Mouse (Mus musculus): ENCODE data around the gene Aga. TPM values are rescaled to one million over a fixed set of nuclear protein-coding genes. Genes with fewer than 3 reads are reported as not detected.
"Not testable (repeated sequence)": the region's sequence is repeated elsewhere in the genome, so short reads cannot be mapped to it uniquely, and the experiment has no call there.

The Aga gene
- polyA plus RNA-seq (2014; fragmentation: Nextera tagmentation; extraction: Ambion mirVana): 32.7 and 36.3 TPM in 2 replicates

DNA sequence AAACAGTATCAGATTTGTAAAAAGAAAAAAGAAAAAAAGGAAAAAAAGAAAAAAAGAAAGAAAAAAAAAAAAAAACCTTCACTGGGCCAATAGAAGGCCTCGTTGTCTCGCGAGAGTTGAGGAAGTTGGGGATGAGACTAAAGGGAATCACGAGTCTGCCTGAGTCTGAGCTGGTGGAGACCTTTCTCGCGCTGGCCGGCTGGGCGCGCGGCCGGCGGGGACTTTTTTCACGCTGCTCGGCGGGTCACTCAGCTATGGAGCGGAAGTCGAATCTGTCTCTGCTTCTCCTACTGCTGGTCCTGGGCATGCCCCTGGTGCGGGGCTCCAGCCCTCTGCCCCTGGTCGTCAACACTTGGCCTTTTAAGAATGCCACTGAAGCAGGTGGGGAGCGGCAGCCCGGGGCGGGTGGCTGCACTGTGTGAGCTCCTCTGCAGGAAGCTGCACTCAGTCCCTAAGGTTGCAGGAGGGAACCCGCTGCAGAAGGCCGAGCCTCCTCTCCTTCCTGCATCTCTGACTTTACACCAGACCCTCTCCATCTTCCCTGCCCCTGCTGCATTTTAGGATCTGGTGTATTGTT lies at the start of gene Aga:
Gene Aga (plus strand): TSS at position 177 of the 577 bp plus-strand sequence.
- peak within 1 kb of the TSS; percentile 82 for H3K9ac ChIP-seq (ENCODE audit: low read depth, low read length)
- WGBS (ENCODE audit: insufficient replicate concordance): 2% methylated on average over 24 of the region's 24 CpGs
- no peaks in the 10 kb centered on the region for H3K4me1 ChIP-seq (ENCODE audit: control insufficient read depth, insufficient read depth, low read length)
- peak; percentile 99 for ATAC-seq (replicated peaks; ENCODE audit: insufficient number of reproducible peaks, low FRiP score, low TSS enrichment)
- H3K9me3 ChIP-seq (replicated peaks; ENCODE audit: control insufficient read depth, low read length): no peaks in the 10 kb centered on the region
- peak within 1 kb of the TSS; percentile 51 for H3K4me3 ChIP-seq (ENCODE audit: low read depth, low read length)
- H3K4me2 ChIP-seq: peak within 1 kb of the TSS; percentile 72
- H3K27ac ChIP-seq (ENCODE audit: low read depth, low read length): peak within 1 kb of the TSS; percentile 74
- no peaks in the 10 kb centered on the region for H3K27me3 ChIP-seq (ENCODE audit: control insufficient read depth, insufficient read depth, low read length)
- peaks cover 3% of the 10 kb centered on the region; the same call in 1 of the 2 replicates for H3K36me3 ChIP-seq (ENCODE audit: control insufficient read depth, insufficient read depth, low read length)

DNA sequence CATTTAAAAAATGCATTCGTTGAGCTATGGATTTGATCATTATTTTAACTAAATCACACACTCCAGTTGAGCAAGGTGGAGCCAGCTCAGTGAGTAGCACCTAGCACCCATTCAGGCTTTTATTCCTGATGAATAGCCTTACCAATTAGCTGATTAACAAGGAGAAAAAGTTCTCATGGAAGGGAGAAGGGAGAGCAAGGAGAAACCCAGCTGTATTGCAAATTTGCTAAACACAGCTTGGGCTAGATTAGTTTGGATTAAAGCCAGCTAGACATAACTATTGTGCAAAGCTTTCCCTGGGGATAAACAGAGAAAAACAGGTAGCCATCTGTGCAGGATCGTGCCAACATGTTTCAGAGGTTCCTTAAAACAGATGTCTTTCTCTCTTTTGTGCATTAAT lies 22.5 kb upstream of the Aga start:
- WGBS (ENCODE audit: insufficient replicate concordance): 53% methylated on average over 2 of the region's 2 CpGs
- Histone ChIP-seq H3K4me2 (no peak overlapping the region), H3K36me3 (ENCODE audit: control insufficient read depth, insufficient read depth, low read length) (no peaks in the 10 kb centered on the region), H3K27me3 (ENCODE audit: control insufficient read depth, insufficient read depth, low read length) (no peaks in the 10 kb centered on the region), H3K27ac (ENCODE audit: low read depth, low read length) (no peak overlapping the region), H3K4me3 (ENCODE audit: low read depth, low read length) (no peak overlapping the region), H3K9ac (ENCODE audit: low read depth, low read length) (no peak overlapping the region), H3K4me1 (ENCODE audit: control insufficient read depth, insufficient read depth, low read length) (no peaks in the 10 kb centered on the region), H3K9me3 (replicated peaks; ENCODE audit: control insufficient read depth, low read length) (no peaks in the 10 kb centered on the region)
- ATAC-seq (replicated peaks; ENCODE audit: insufficient number of reproducible peaks, low FRiP score, low TSS enrichment): no peak

DNA sequence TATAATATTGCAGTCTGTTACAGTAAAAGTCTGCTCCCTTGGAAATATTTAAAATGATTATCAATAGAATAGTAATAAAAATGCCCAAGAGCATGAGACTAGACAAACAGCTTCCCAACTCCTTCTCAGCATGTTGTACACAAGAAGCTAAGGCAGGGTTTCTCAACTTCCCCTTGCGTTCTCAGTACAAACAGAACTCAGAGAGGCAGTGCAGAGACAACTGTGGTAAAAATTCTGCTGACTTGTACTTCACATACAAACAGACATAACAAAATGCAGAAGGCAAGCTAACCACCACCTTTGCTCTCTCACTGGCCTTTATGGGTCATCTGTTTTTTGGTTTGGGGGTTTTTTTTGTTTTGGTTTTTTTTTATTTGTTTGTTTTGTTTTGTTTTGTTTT lies 15.3 kb upstream of the Aga start:
- 70% methylated on average over 1 of the region's 1 CpGs for WGBS (ENCODE audit: insufficient replicate concordance)
- H3K27me3 ChIP-seq (ENCODE audit: control insufficient read depth, insufficient read depth, low read length): no peaks in the 10 kb centered on the region
- no peaks in the 10 kb centered on the region for H3K36me3 ChIP-seq (ENCODE audit: control insufficient read depth, insufficient read depth, low read length)
- H3K4me3 ChIP-seq (ENCODE audit: low read depth, low read length): no peak overlapping the region
- H3K27ac ChIP-seq (ENCODE audit: low read depth, low read length): no peak overlapping the region
- no peaks in the 10 kb centered on the region for H3K9me3 ChIP-seq (replicated peaks; ENCODE audit: control insufficient read depth, low read length)
- H3K9ac ChIP-seq (ENCODE audit: low read depth, low read length): no peak overlapping the region
- H3K4me1 ChIP-seq (ENCODE audit: control insufficient read depth, insufficient read depth, low read length): no peaks in the 10 kb centered on the region
- no peak for ATAC-seq (replicated peaks; ENCODE audit: insufficient number of reproducible peaks, low FRiP score, low TSS enrichment)
- H3K4me2 ChIP-seq: no peak overlapping the region

GRCm38 (mm10) chr8:53496885-53497326 lies 14.6 kb upstream of the Aga start:
- Histone ChIP-seq H3K9ac (ENCODE audit: low read depth, low read length) (no peak overlapping the region), H3K36me3 (ENCODE audit: control insufficient read depth, insufficient read depth, low read length) (no peaks in the 10 kb centered on the region), H3K27me3 (ENCODE audit: control insufficient read depth, insufficient read depth, low read length) (no peaks in the 10 kb centered on the region), H3K9me3 (replicated peaks; ENCODE audit: control insufficient read depth, low read length) (no peaks in the 10 kb centered on the region), H3K4me2 (no peak overlapping the region), H3K4me1 (ENCODE audit: control insufficient read depth, insufficient read depth, low read length) (no peaks in the 10 kb centered on the region), H3K27ac (ENCODE audit: low read depth, low read length) (no peak overlapping the region), H3K4me3 (ENCODE audit: low read depth, low read length) (no peak overlapping the region)
- WGBS (ENCODE audit: insufficient replicate concordance): 69% methylated on average over 3 of the region's 3 CpGs
- ATAC-seq (replicated peaks; ENCODE audit: insufficient number of reproducible peaks, low FRiP score, low TSS enrichment): no peak

GRCm38 (mm10) chr8:53538049-53538448 lies 26.5 kb downstream of the Aga start:
- H3K27me3 ChIP-seq (ENCODE audit: control insufficient read depth, insufficient read depth, low read length); ATAC-seq (replicated peaks; ENCODE audit: insufficient number of reproducible peaks, low FRiP score, low TSS enrichment); H3K27ac ChIP-seq (ENCODE audit: low read depth, low read length); H3K36me3 ChIP-seq (ENCODE audit: control insufficient read depth, insufficient read depth, low read length); H3K4me2 ChIP-seq; H3K9ac ChIP-seq (ENCODE audit: low read depth, low read length); H3K4me3 ChIP-seq (ENCODE audit: low read depth, low read length); H3K9me3 ChIP-seq (replicated peaks; ENCODE audit: control insufficient read depth, low read length); H3K4me1 ChIP-seq (ENCODE audit: control insufficient read depth, insufficient read depth, low read length): not testable (repeated sequence)
- WGBS (ENCODE audit: insufficient replicate concordance): 68% methylated on average over 3 of the region's 3 CpGs

- Histone ChIP-seq H3K4me1 (ENCODE audit: control insufficient read depth, insufficient read depth, low read length) (no peaks in the 10 kb centered on the region), H3K4me2 (no peak overlapping the region), H3K9me3 (replicated peaks; ENCODE audit: control insufficient read depth, low read length) (no peaks in the 10 kb centered on the region), H3K27me3 (ENCODE audit: control insufficient read depth, insufficient read depth, low read length) (no peaks in the 10 kb centered on the region), H3K9ac (ENCODE audit: low read depth, low read length) (no peak overlapping the region), H3K36me3 (ENCODE audit: control insufficient read depth, insufficient read depth, low read length) (no peaks in the 10 kb centered on the region), H3K4me3 (ENCODE audit: low read depth, low read length) (no peak overlapping the region), H3K27ac (ENCODE audit: low read depth, low read length) (no peak overlapping the region)
- 72% methylated on average over 2 of the region's 2 CpGs for WGBS (ENCODE audit: insufficient replicate concordance)
- no peak for ATAC-seq (replicated peaks; ENCODE audit: insufficient number of reproducible peaks, low FRiP score, low TSS enrichment)
These were observed 28.1 kb downstream of the Aga start for GRCm38 (mm10) chr8:53539585-53539984.

GRCm38 (mm10) chr8:53562441-53563040 lies 51.0 kb downstream of the Aga start:
- no peaks in the 10 kb centered on the region for H3K27me3 ChIP-seq (ENCODE audit: control insufficient read depth, insufficient read depth, low read length)
- H3K9me3 ChIP-seq (replicated peaks; ENCODE audit: control insufficient read depth, low read length): no peaks in the 10 kb centered on the region
- no peak overlapping the region for H3K4me2 ChIP-seq
- 81% methylated on average over 10 of the region's 10 CpGs for WGBS (ENCODE audit: insufficient replicate concordance)
- H3K36me3 ChIP-seq (ENCODE audit: control insufficient read depth, insufficient read depth, low read length): no peaks in the 10 kb centered on the region
- no peak overlapping the region for H3K4me3 ChIP-seq (ENCODE audit: low read depth, low read length)
- H3K27ac ChIP-seq (ENCODE audit: low read depth, low read length): no peak overlapping the region
- ATAC-seq (replicated peaks; ENCODE audit: insufficient number of reproducible peaks, low FRiP score, low TSS enrichment): no peak
- no peak overlapping the region for H3K9ac ChIP-seq (ENCODE audit: low read depth, low read length)
- no peaks in the 10 kb centered on the region for H3K4me1 ChIP-seq (ENCODE audit: control insufficient read depth, insufficient read depth, low read length)

GRCm38 (mm10) chr8:53566223-53566622 lies 54.7 kb downstream of the Aga start:
- 83% methylated on average over 6 of the region's 6 CpGs for WGBS (ENCODE audit: insufficient replicate concordance)
- H3K27ac ChIP-seq (ENCODE audit: low read depth, low read length): no peak overlapping the region
- no peak overlapping the region for H3K9ac ChIP-seq (ENCODE audit: low read depth, low read length)
- H3K9me3 ChIP-seq (replicated peaks; ENCODE audit: control insufficient read depth, low read length): no peaks in the 10 kb centered on the region
- H3K4me1 ChIP-seq (ENCODE audit: control insufficient read depth, insufficient read depth, low read length): no peaks in the 10 kb centered on the region
- H3K27me3 ChIP-seq (ENCODE audit: control insufficient read depth, insufficient read depth, low read length): no peaks in the 10 kb centered on the region
- no peak overlapping the region for H3K4me3 ChIP-seq (ENCODE audit: low read depth, low read length)
- H3K4me2 ChIP-seq: no peak overlapping the region
- no peaks in the 10 kb centered on the region for H3K36me3 ChIP-seq (ENCODE audit: control insufficient read depth, insufficient read depth, low read length)
- no peak for ATAC-seq (replicated peaks; ENCODE audit: insufficient number of reproducible peaks, low FRiP score, low TSS enrichment)

Measured in heart, embryonic 11.5 days (tissue).